Mouse (Mus musculus): ENCODE results near the gene Nt5dc3.

The Nt5dc3 gene

GRCm38 (mm10) chr10:86779117-86779755 is 431 bp downstream of the Nt5dc3 start:
- in situ Hi-C loops (cut with MseI, MboI), result no loop called here

GRCm38 (mm10) chr10:86779816-86780500 is 1.2 kb downstream of the Nt5dc3 start:
- in situ Hi-C loops (cut with MseI, MboI), result no loop called here

- in situ Hi-C loops (cut with MseI, MboI), result no loop called here
Measured at GRCm38 (mm10) chr10:86781641-86782040, 2.8 kb downstream of the Nt5dc3 start.

- in situ Hi-C loops (cut with MseI, MboI), result no loop called here
Measured at GRCm38 (mm10) chr10:86782656-86783055, 3.9 kb downstream of the Nt5dc3 start.

GRCm38 (mm10) chr10:86783561-86783960 is 4.8 kb downstream of the Nt5dc3 start:
- in situ Hi-C loops (cut with MseI, MboI), result no loop called here

- in situ Hi-C loops (cut with MseI, MboI), result no loop called here
Measured at GRCm38 (mm10) chr10:86784126-86784675, 5.4 kb downstream of the Nt5dc3 start.

- in situ Hi-C loops (cut with MseI, MboI), result no loop called here
Measured at GRCm38 (mm10) chr10:86785396-86785795, 6.6 kb downstream of the Nt5dc3 start.

- in situ Hi-C loops (cut with MseI, MboI), result no loop called here
Measured at GRCm38 (mm10) chr10:86786083-86786482, 7.3 kb downstream of the Nt5dc3 start.

GRCm38 (mm10) chr10:86788193-86788592 is 9.4 kb downstream of the Nt5dc3 start:
- in situ Hi-C loops (cut with MseI, MboI), result no loop called here

- in situ Hi-C loops (cut with MseI, MboI), result no loop called here
Measured at GRCm38 (mm10) chr10:86789146-86789672, 10.4 kb downstream of the Nt5dc3 start.

- in situ Hi-C loops (cut with MseI, MboI), result no loop called here
Measured at GRCm38 (mm10) chr10:86791507-86792184, 12.8 kb downstream of the Nt5dc3 start.

- in situ Hi-C loops (cut with MseI, MboI), result no loop called here
Measured at GRCm38 (mm10) chr10:86793509-86793951, 14.7 kb downstream of the Nt5dc3 start.

GRCm38 (mm10) chr10:86794196-86794595 is 15.4 kb downstream of the Nt5dc3 start:
- in situ Hi-C loops (cut with MseI, MboI), result no loop called here

GRCm38 (mm10) chr10:86794794-86795535 is 16.2 kb downstream of the Nt5dc3 start:
- in situ Hi-C loops (cut with MseI, MboI), result no loop called here

GRCm38 (mm10) chr10:86796073-86796741 is 17.4 kb downstream of the Nt5dc3 start:
- in situ Hi-C loops (cut with MseI, MboI), result no loop called here

- in situ Hi-C loops (cut with MseI, MboI), result no loop called here
Measured at GRCm38 (mm10) chr10:86807362-86807761, 28.6 kb downstream of the Nt5dc3 start.

GRCm38 (mm10) chr10:86808013-86808758 is 29.4 kb downstream of the Nt5dc3 start:
- in situ Hi-C loops (cut with MseI, MboI), result no loop called here

GRCm38 (mm10) chr10:86810000-86810399 is 31.2 kb downstream of the Nt5dc3 start:
- in situ Hi-C loops (cut with MseI, MboI), result no loop called here

GRCm38 (mm10) chr10:86810612-86811011 is 31.8 kb downstream of the Nt5dc3 start:
- in situ Hi-C loops (cut with MseI, MboI), result no loop called here
